Mouse (Mus musculus): ENCODE measurements at regions not wholly inside any gene's neighbourhood (a gene's known extent, or its start where the extent isn't known, plus 50 kb on each side); places are given as distances from the start of the nearest gene placed in this dataset.

DNA sequence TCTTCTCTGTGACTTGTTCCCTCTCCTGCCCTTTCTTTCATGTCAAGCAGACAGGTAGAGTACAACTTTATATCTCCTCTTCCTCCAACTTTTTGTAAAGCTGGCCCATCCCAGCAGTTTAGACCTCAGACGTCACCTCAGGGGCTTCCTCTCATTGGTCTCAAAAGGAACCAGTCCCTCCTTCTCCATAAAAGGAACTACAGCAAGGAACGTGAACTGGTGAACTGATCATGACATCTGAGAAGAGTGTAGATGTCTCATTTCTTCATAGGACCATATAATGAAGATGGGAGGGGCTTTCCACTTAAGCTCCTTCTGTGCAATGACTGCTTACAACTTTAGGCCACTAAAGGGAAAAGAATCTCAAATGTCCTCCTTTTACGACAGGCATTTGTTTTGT is 153.0 kb downstream of the Ly86 start:
- Histone ChIP-seq H3K9me3 (ENCODE audit: control insufficient read depth, low read length) (no peaks in the 10 kb centered on the region), H3K4me1 (replicated peaks; ENCODE audit: control insufficient read depth, insufficient read depth) (no peaks in the 10 kb centered on the region), H3K4me3 (ENCODE audit: low read depth, low read length) (no peak overlapping the region), H3K27me3 (ENCODE audit: control insufficient read depth, insufficient read depth, low read length) (no peaks in the 10 kb centered on the region), H3K4me2 (replicated peaks; ENCODE audit: low read depth) (no peak overlapping the region), H3K9ac (ENCODE audit: low read length) (no peak overlapping the region), H3K36me3 (ENCODE audit: control insufficient read depth, insufficient read depth, low read length) (no peaks in the 10 kb centered on the region), H3K27ac (replicated peaks) (no peak overlapping the region)
- ATAC-seq (ENCODE audit: low FRiP score, low TSS enrichment) (no peak), DNase-seq (ENCODE audit: low spot score) (no peak)
- WGBS = 54% methylated on average over 3 of the region's 3 CpGs
- TF ChIP-seq EP300 (optimal IDR thresholded peaks at IDR 0.05) = no peak
- TF ChIP-seq CTCF (IDR thresholded peaks at IDR 0.05; ENCODE audit: low read depth) = no peak

- Histone ChIP-seq H3K9me3 (ENCODE audit: control insufficient read depth, low read length) (no peaks in the 10 kb centered on the region), H3K27ac (replicated peaks) (peak overlapping the region; percentile 65), H3K27me3 (ENCODE audit: control insufficient read depth, insufficient read depth, low read length) (no peaks in the 10 kb centered on the region), H3K4me2 (replicated peaks; ENCODE audit: low read depth) (no peak overlapping the region), H3K36me3 (ENCODE audit: control insufficient read depth, insufficient read depth, low read length) (no peaks in the 10 kb centered on the region), H3K9ac (ENCODE audit: low read length) (no peak overlapping the region), H3K4me1 (replicated peaks; ENCODE audit: control insufficient read depth, insufficient read depth) (peaks cover 4% of the 10 kb centered on the region; the same call in 1 of the 2 replicates), H3K4me3 (ENCODE audit: low read depth, low read length) (no peak overlapping the region)
- ATAC-seq (ENCODE audit: low FRiP score, low TSS enrichment) = peak; percentile 83
- WGBS = 42% methylated on average over 4 of the region's 4 CpGs
- TF ChIP-seq EP300 (optimal IDR thresholded peaks at IDR 0.05) (no peak), CTCF (IDR thresholded peaks at IDR 0.05; ENCODE audit: low read depth) (no peak)
- peak; percentile 57 for DNase-seq (ENCODE audit: low spot score)
These were observed 155.8 kb downstream of the Ly86 start for GRCm38 (mm10) chr13:37500668-37501286.

DNA sequence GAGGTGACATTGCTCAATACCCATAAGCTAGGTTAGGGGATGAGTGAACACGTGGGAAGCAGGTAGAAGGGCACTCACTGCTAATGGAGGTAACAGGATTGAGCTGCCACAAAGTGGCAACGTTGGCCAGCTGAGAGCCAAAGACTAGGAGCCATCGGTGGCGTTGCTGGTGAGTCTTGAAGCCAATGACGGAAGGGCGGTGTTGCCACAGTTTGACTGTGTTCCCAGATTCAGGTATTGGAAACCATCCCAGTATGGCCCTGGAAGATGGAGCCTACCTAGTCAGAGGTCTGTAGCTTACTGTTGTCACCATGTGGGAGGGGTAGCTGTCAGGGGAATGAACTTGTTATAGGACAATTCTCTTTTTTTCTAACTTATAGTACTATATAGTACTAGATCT is 158.4 kb downstream of the Ly86 start:
- Histone ChIP-seq H3K36me3 (ENCODE audit: control insufficient read depth, insufficient read depth, low read length) (no peaks in the 10 kb centered on the region), H3K4me2 (replicated peaks; ENCODE audit: low read depth) (no peak overlapping the region), H3K4me1 (replicated peaks; ENCODE audit: control insufficient read depth, insufficient read depth) (peaks cover 5% of the 10 kb centered on the region), H3K27me3 (ENCODE audit: control insufficient read depth, insufficient read depth, low read length) (no peaks in the 10 kb centered on the region), H3K9me3 (ENCODE audit: control insufficient read depth, low read length) (no peaks in the 10 kb centered on the region), H3K4me3 (ENCODE audit: low read depth, low read length) (no peak overlapping the region), H3K9ac (ENCODE audit: low read length) (no peak overlapping the region), H3K27ac (replicated peaks) (no peak overlapping the region)
- ATAC-seq (ENCODE audit: low FRiP score, low TSS enrichment) (no peak), DNase-seq (ENCODE audit: low spot score) (no peak)
- TF ChIP-seq CTCF (IDR thresholded peaks at IDR 0.05; ENCODE audit: low read depth) (no peak), EP300 (optimal IDR thresholded peaks at IDR 0.05) (no peak)
- 85% methylated on average over 6 of the region's 6 CpGs for WGBS

GRCm38 (mm10) chr13:37503898-37504297 is 158.9 kb downstream of the Ly86 start:
- no peaks in the 10 kb centered on the region for H3K36me3 ChIP-seq (ENCODE audit: control insufficient read depth, insufficient read depth, low read length)
- no peak overlapping the region for H3K27ac ChIP-seq (replicated peaks)
- 77% methylated on average over 3 of the region's 3 CpGs for WGBS
- no peak for TF ChIP-seq EP300 (optimal IDR thresholded peaks at IDR 0.05)
- TF ChIP-seq CTCF (IDR thresholded peaks at IDR 0.05; ENCODE audit: low read depth) = no peak
- no peaks in the 10 kb centered on the region for H3K9me3 ChIP-seq (ENCODE audit: control insufficient read depth, low read length)
- no peak for ATAC-seq (ENCODE audit: low FRiP score, low TSS enrichment)
- DNase-seq (ENCODE audit: low spot score) = no peak
- H3K4me2 ChIP-seq (replicated peaks; ENCODE audit: low read depth) = no peak overlapping the region
- H3K4me1 ChIP-seq (replicated peaks; ENCODE audit: control insufficient read depth, insufficient read depth) = peaks cover 10% of the 10 kb centered on the region
- H3K27me3 ChIP-seq (ENCODE audit: control insufficient read depth, insufficient read depth, low read length) = no peaks in the 10 kb centered on the region
- no peak overlapping the region for H3K9ac ChIP-seq (ENCODE audit: low read length)
- H3K4me3 ChIP-seq (ENCODE audit: low read depth, low read length) = no peak overlapping the region

DNA sequence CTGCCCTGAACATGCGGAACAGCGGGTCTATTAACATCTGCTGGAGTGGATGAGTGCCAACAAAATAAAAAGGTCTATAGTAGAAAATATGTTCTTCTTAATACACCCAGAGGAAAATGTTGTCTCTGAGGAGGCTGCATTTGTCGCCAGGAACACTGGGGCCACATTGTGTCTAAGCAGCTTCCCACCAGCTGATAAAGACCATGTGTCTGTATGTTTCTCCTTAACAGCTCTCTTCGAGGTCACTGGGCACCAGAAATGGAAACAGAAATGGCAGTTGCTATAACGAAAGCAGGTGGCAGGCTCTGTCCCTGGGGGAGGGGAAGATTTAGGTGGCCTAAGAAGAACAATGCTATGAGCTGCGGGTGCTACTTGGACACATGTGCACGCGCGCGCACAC is 159.4 kb downstream of the Ly86 start:
- H3K9ac ChIP-seq (ENCODE audit: low read length) = no peak overlapping the region
- no peaks in the 10 kb centered on the region for H3K9me3 ChIP-seq (ENCODE audit: control insufficient read depth, low read length)
- TF ChIP-seq CTCF (IDR thresholded peaks at IDR 0.05; ENCODE audit: low read depth) (no peak), EP300 (optimal IDR thresholded peaks at IDR 0.05) (no peak)
- WGBS = 62% methylated on average over 10 of the region's 10 CpGs
- H3K4me3 ChIP-seq (ENCODE audit: low read depth, low read length) = no peak overlapping the region
- H3K4me2 ChIP-seq (replicated peaks; ENCODE audit: low read depth) = no peak overlapping the region
- peaks cover 14% of the 10 kb centered on the region for H3K4me1 ChIP-seq (replicated peaks; ENCODE audit: control insufficient read depth, insufficient read depth)
- no peak for DNase-seq (ENCODE audit: low spot score)
- H3K36me3 ChIP-seq (ENCODE audit: control insufficient read depth, insufficient read depth, low read length) = no peaks in the 10 kb centered on the region
- no peak overlapping the region for H3K27ac ChIP-seq (replicated peaks)
- no peak for ATAC-seq (ENCODE audit: low FRiP score, low TSS enrichment)
- no peaks in the 10 kb centered on the region for H3K27me3 ChIP-seq (ENCODE audit: control insufficient read depth, insufficient read depth, low read length)

DNA sequence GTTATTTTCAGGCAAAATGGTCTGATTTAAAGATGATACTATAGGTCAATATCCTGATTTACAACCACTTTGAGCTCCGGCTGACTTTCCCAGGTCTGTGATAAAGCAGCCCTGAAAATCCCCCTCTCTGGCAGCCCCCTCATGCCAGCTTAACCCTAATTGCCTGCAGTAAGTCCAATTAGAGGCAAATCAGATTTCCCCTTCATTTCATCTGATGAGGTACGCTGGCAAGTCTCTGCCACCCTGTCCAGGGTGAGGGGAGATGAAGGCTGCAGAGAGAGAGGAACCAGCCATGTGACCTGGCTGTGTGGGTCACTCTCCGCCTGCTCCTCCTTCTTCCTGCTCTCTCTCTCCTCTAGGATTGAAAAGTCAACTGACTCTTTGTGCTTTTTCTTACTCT is 160.6 kb downstream of the Ly86 start:
- 79% methylated on average over 3 of the region's 3 CpGs for WGBS
- Histone ChIP-seq H3K9ac (ENCODE audit: low read length) (no peak overlapping the region), H3K27ac (replicated peaks) (peak overlapping the region; percentile 50; the same call in 1 of the 2 replicates), H3K4me1 (replicated peaks; ENCODE audit: control insufficient read depth, insufficient read depth) (peaks cover 20% of the 10 kb centered on the region), H3K36me3 (ENCODE audit: control insufficient read depth, insufficient read depth, low read length) (no peaks in the 10 kb centered on the region), H3K4me3 (ENCODE audit: low read depth, low read length) (no peak overlapping the region), H3K27me3 (ENCODE audit: control insufficient read depth, insufficient read depth, low read length) (no peaks in the 10 kb centered on the region), H3K4me2 (replicated peaks; ENCODE audit: low read depth) (no peak overlapping the region), H3K9me3 (ENCODE audit: control insufficient read depth, low read length) (no peaks in the 10 kb centered on the region)
- ATAC-seq (ENCODE audit: low FRiP score, low TSS enrichment) (no peak), DNase-seq (ENCODE audit: low spot score) (no peak)
- TF ChIP-seq EP300 (optimal IDR thresholded peaks at IDR 0.05) (no peak), CTCF (IDR thresholded peaks at IDR 0.05; ENCODE audit: low read depth) (no peak)

Measured in stomach, postnatal 0 days (tissue).